Mouse (Mus musculus) thymus, adult 2 months (tissue): ENCODE data around the gene Pfas.
"Not testable (repeated sequence)": the region's sequence is repeated elsewhere in the genome, so short reads cannot be mapped to it uniquely, and the experiment has no call there.

ENCODE experiments used
- CTCF ChIP-seq: fragments of 200-500 bp; IDR thresholded peaks from 2 replicates; pipeline ENCODE4 v1.5.1; 2012; ENCODE audit warnings: mild to moderate bottlenecking, control low read depth, low read length, moderate library complexity, borderline replicate concordance; ENCODE audit not compliant: control insufficient read depth, poor library complexity, insufficient read depth; ENCODE audit errors: extremely low read depth
- POLR2A ChIP-seq: fragments of 200-500 bp; IDR thresholded peaks from 2 replicates; pipeline ENCODE4 v1.6.1; 2012; ENCODE audit warnings: mild to moderate bottlenecking, low read length, control low read depth, moderate library complexity; ENCODE audit not compliant: control insufficient read depth, poor library complexity, insufficient read depth; ENCODE audit errors: extremely low read depth

DNA sequence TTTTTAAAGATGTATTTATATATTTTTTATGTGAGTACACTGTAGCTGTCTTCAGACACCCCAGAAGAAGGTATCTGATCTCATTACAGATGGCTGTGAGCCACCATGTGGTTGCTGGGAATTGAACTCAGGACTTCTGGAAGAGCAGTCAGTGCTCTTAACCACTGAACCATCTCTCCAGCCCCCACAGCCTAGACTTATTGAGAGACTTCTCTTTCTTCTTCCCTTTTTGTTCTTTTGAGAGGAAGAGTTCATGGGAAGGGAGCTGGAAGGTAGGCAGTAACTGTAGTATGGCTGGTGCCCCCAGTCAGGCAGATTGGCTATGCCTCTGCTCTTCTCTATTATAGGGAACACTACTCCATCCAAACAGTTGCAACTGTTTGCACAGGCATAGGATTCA is 1.7 kb downstream of the Pfas start:
- TF ChIP-seq CTCF, POLR2A: not testable (repeated sequence)
